Mouse (Mus musculus): ENCODE measurements at regions not wholly inside any gene's neighbourhood (a gene's known extent, or its start where the extent isn't known, plus 50 kb on each side); places are given as distances from the start of the nearest gene placed in this dataset.

GRCm38 (mm10) chr1:92343768-92344167, 129.9 kb downstream of the Ndufa10 start:
- Histone ChIP-seq H3K79me2 (replicated peaks; ENCODE audit: control insufficient read depth, extremely low read depth, insufficient read depth, poor library complexity, severe bottlenecking) (no peaks in the 10 kb centered on the region), H3K4me3 (replicated peaks in 1 of 3; ENCODE audit: low read depth in 2 of 3, low read length in 2 of 3, poor library complexity in 1 of 3) (no peak overlapping the region)
- in situ Hi-C loops (cut with MboI; ENCODE audit: low pct_ligation_motif_present, low pct_unique_long_range_greater_than_20kb, low sequenced_read_pairs): no loop called here

DNA sequence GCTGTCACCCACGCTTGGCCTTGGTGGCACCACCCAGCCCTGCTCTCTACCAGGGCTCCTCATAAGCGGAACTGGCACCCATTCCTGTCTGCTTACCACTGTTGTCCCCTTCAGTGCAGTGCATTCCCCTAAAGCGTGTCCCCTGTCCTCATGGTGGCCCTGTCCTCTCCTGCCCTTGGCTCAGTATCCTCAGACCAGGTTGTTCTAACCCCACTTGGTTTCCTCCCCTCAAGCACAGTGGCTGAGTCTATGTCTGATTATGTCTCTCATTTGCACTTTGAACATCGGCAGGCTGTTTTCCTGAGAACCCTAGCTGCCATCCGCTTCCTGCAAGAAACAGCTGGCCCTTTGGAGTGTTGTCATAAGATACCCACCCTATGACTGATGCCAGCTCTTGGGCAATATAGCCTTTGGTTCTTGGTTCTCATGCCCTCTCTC, 130.5 kb downstream of the Ndufa10 start:
- Histone ChIP-seq H3K36me3 (replicated peaks in 1 of 2; ENCODE audit: control insufficient read depth in 1 of 2, insufficient read depth in 1 of 2, low read length in 1 of 2) (no peaks in the 10 kb centered on the region), H3K4me1 (ENCODE audit: control insufficient read depth in 1 of 2, insufficient read depth in 2 of 2) (peaks cover under 1 to 2% of the 10 kb centered on the region in 2 experiments; a peak in 3 of 4 replicates), H3K9ac (ENCODE audit: insufficient read depth, low read depth) (no peak overlapping the region), H3K9me3 (replicated peaks; ENCODE audit: low read length) (peaks cover 9% of the 10 kb centered on the region), H3K79me2 (replicated peaks; ENCODE audit: control insufficient read depth, extremely low read depth, insufficient read depth, poor library complexity, severe bottlenecking) (no peaks in the 10 kb centered on the region), H3K27ac (ENCODE audit: insufficient read depth, low read depth) (no peak overlapping the region), H3K4me3 (replicated peaks in 1 of 3; ENCODE audit: low read depth in 2 of 3, low read length in 2 of 3, poor library complexity in 1 of 3) (no peak overlapping the region), H3K27me3 (replicated peaks) (peaks cover 62% of the 10 kb centered on the region), H3K4me2 (ENCODE audit: insufficient read depth, low read depth, poor library complexity, severe bottlenecking) (no peak overlapping the region)
- TF ChIP-seq JUND (conservative IDR thresholded peaks at IDR 0.05; ENCODE audit: low read depth, low read length): no peak
- TF ChIP-seq KAT2A (IDR thresholded peaks at IDR 0.05; ENCODE audit: insufficient replicate concordance, low read length): no peak
- TF ChIP-seq GABPA (IDR thresholded peaks at IDR 0.05; ENCODE audit: insufficient replicate concordance, low read depth, low read length): no peak
- TF ChIP-seq MXI1 (IDR thresholded peaks at IDR 0.05; ENCODE audit: low read depth, low read length): no peak
- dilution Hi-C loops (cut with MboI; ENCODE audit: extremely low pct_ligation_motif_present, extremely low pct_unique_long_range_greater_than_20kb, low sequenced_read_pairs) (no loop called here), in situ Hi-C loops (cut with MboI; ENCODE audit: low pct_ligation_motif_present, low pct_unique_long_range_greater_than_20kb, low sequenced_read_pairs) (no loop called here)
- DNase-seq (ENCODE audit: extremely low read depth): no peak

More at GRCm38 (mm10) chr1:92343768-92344167, 129.9 kb downstream of the Ndufa10 start:
- Histone ChIP-seq H3K4me1 (ENCODE audit: control insufficient read depth in 1 of 2, insufficient read depth in 2 of 2) (peaks cover 5 to 7% of the 10 kb centered on the region in 2 experiments; a peak in 3 of 4 replicates), H3K27me3 (replicated peaks) (peaks cover 60% of the 10 kb centered on the region), H3K4me2 (ENCODE audit: insufficient read depth, low read depth, poor library complexity, severe bottlenecking) (no peak overlapping the region), H3K36me3 (replicated peaks in 1 of 2; ENCODE audit: control insufficient read depth in 1 of 2, insufficient read depth in 1 of 2, low read length in 1 of 2) (no peaks in the 10 kb centered on the region), H3K9me3 (replicated peaks; ENCODE audit: low read length) (peaks cover 8% of the 10 kb centered on the region), H3K9ac (ENCODE audit: insufficient read depth, low read depth) (no peak overlapping the region), H3K27ac (ENCODE audit: insufficient read depth, low read depth) (no peak overlapping the region)
- dilution Hi-C loops (cut with MboI; ENCODE audit: extremely low pct_ligation_motif_present, extremely low pct_unique_long_range_greater_than_20kb, low sequenced_read_pairs): no loop called here
- TF ChIP-seq SMC3 (IDR thresholded peaks at IDR 0.05; ENCODE audit: low read depth, low read length) (no peak), ZNF384 (IDR thresholded peaks at IDR 0.05; ENCODE audit: low read depth, low read length) (no peak), MAZ (IDR thresholded peaks at IDR 0.05; ENCODE audit: low read depth, low read length) (no peak), MXI1 (IDR thresholded peaks at IDR 0.05; ENCODE audit: low read depth, low read length) (no peak), POLR2AphosphoS2 (IDR thresholded peaks at IDR 0.05; ENCODE audit: low read depth, low read length) (no peak), E2F4 (IDR thresholded peaks at IDR 0.05; ENCODE audit: insufficient replicate concordance, low read depth, low read length) (no peak), RAD21 (IDR thresholded peaks at IDR 0.05; ENCODE audit: low read depth, low read length) (no peak), EP300 (IDR thresholded peaks at IDR 0.05; ENCODE audit: low read length) (no peak), JUN (IDR thresholded peaks at IDR 0.05; ENCODE audit: insufficient read depth, low read depth, low read length) (no peak), HCFC1 (IDR thresholded peaks at IDR 0.05; ENCODE audit: low read depth, low read length) (no peak), ETS1 (conservative IDR thresholded peaks at IDR 0.05; ENCODE audit: low read depth, low read length) (no peak), GABPA (IDR thresholded peaks at IDR 0.05; ENCODE audit: insufficient replicate concordance, low read depth, low read length) (no peak), MAFK (IDR thresholded peaks at IDR 0.05; ENCODE audit: insufficient replicate concordance, low read length) (no peak), TBP (conservative IDR thresholded peaks at IDR 0.05; ENCODE audit: low read depth, low read length) (no peak), SIN3A (IDR thresholded peaks at IDR 0.05; ENCODE audit: low read length) (no peak)
- no peak for DNase-seq (ENCODE audit: extremely low read depth)

All from CH12.LX (cell line).